Mouse (Mus musculus) liver, embryonic 12.5 days (tissue): ENCODE measurements around the gene Xaf1. TPM values are rescaled to one million over a fixed set of nuclear protein-coding genes. Genes with fewer than 3 reads are reported as not detected.

Source experiments
- ATAC-seq: fragments of 200-750 bp; cut with Nextera tagmentation; 2 replicates; pipeline ENCODE4 v1.8.0; 2017; ENCODE audit warnings: moderate number of reproducible peaks, mild to moderate bottlenecking, moderate library complexity
- H3K27ac ChIP-seq: fragments of 300-500 bp; sonication (generic); 2 replicates; pipeline ENCODE4 v1.5.1; 2016; ENCODE audit warnings: mild to moderate bottlenecking
- H3K27me3 ChIP-seq: fragments of 300-500 bp; sonication (generic); replicated peaks from 2 replicates; pipeline ENCODE4 v1.6.1; 2016; ENCODE audit warnings: mild to moderate bottlenecking, moderate library complexity
- H3K36me3 ChIP-seq: fragments of 300-500 bp; sonication (generic); 2 replicates; pipeline ENCODE4 v1.6.1; 2016; ENCODE audit warnings: mild to moderate bottlenecking, moderate library complexity
- H3K4me1 ChIP-seq: fragments of 300-500 bp; sonication (generic); 2 replicates; pipeline ENCODE4 v1.6.1; 2016
- H3K4me2 ChIP-seq: fragments of 300-500 bp; sonication (generic); 2 replicates; pipeline ENCODE4 v1.6.1; 2016; ENCODE audit warnings: mild to moderate bottlenecking, moderate library complexity
- H3K4me3 ChIP-seq: fragments of 300-500 bp; sonication (generic); 2 replicates; pipeline ENCODE4 v1.5.1; 2016; ENCODE audit warnings: mild to moderate bottlenecking, moderate library complexity
- H3K9ac ChIP-seq: fragments of 300-500 bp; sonication (generic); 2 replicates; pipeline ENCODE4 v1.6.1; 2016; ENCODE audit warnings: mild to moderate bottlenecking, moderate library complexity
- H3K9me3 ChIP-seq: fragments of 300-500 bp; sonication (generic); replicated peaks from 2 replicates; pipeline ENCODE4 v1.6.1; 2016; ENCODE audit warnings: mild to moderate bottlenecking, moderate library complexity
- WGBS: fragments of 180-500 bp; shearing (Covaris S2); methylation state at CpG from one replicate; pipeline ENCODE4 v1.1.7; 2016; ENCODE audit not compliant: insufficient replicate concordance; 5-methylcytosine and 5-hydroxymethylcytosine counted together
- polyA plus RNA-seq: library from polyadenylated mRNA; unstranded; fragments of >200 nt; fragmentation: Nextera tagmentation; extraction: Ambion mirVana; gene quantifications from 2 replicates; pipeline ENCODE4 v1.2.1, GENCODE M21; 2016

The Xaf1 gene
- polyA plus RNA-seq, 1 experiment from 2014 or later, result 2.2 TPM

DNA sequence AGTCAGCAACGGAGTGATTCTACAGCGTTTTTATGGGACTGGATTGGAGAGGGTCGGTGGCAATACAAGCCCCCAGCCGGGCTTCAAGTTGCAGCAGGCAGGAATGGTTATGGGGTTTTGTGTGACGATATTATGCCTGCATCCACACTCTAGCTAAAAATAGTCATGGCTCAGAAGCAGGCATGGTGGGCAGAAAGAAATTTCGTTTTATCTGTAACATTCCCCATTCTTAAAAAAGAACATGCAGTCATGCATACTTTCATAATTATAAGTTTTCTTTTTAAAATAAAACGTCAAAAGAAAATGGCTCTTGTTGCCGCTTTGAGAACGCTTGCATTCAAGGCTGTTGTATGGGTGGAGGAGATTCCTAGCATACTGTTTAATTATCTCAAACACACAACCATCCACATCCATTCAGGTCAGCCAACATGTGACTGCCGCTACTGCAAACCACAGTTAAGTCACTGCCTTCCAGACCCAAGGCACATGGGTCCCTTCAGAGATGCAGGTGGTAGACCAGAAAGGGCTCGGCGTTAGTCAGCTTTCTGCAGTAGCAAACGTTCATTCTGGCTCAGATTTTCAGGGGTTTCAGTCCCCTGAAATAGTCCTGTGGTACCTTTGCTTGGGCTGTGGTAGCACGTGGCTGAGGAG lies 16.8 kb upstream of the Xaf1 start:
- no peak overlapping the region for H3K4me2 ChIP-seq
- no peak for ATAC-seq
- H3K9ac ChIP-seq, result no peak overlapping the region
- WGBS, result 68% methylated on average over 14 of the region's 14 CpGs
- H3K9me3 ChIP-seq, result no peaks in the 10 kb centered on the region
- H3K27me3 ChIP-seq, result no peaks in the 10 kb centered on the region
- H3K4me1 ChIP-seq, result no peaks in the 10 kb centered on the region
- H3K27ac ChIP-seq, result no peak overlapping the region
- no peaks in the 10 kb centered on the region for H3K36me3 ChIP-seq
- H3K4me3 ChIP-seq, result no peak overlapping the region

DNA sequence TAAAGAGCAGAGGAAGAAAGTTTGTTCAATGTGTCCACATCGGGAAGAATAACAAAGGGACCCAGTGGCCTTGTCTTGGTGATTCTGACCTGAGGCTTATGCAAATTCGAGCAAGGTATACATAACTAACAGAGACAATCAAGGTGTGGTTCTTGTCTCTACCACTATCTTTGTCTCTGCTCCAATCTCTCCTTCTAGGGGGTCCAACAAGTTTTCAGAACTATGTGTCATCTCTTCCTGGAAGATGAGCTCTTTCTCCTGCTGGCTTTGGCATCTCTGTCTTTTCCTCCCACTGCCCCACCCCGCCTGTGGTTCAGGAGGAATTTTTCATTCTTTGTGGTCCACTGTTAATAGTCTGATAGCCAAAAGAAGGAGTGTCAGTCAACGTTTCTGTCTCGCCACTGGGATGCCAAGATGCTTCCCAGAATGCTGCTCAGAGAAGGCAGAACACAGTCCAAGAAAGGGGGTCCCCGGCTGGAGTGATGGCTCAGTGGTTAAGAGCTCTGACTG lies 15.4 kb upstream of the Xaf1 start:
- H3K27me3 ChIP-seq, result no peaks in the 10 kb centered on the region
- no peak for ATAC-seq
- H3K4me1 ChIP-seq, result no peaks in the 10 kb centered on the region
- WGBS, result 51% methylated on average over 6 of the region's 6 CpGs
- H3K4me2 ChIP-seq, result no peak overlapping the region
- H3K9ac ChIP-seq, result no peak overlapping the region
- H3K9me3 ChIP-seq, result no peaks in the 10 kb centered on the region
- H3K36me3 ChIP-seq, result no peaks in the 10 kb centered on the region
- no peak overlapping the region for H3K4me3 ChIP-seq
- no peak overlapping the region for H3K27ac ChIP-seq

DNA sequence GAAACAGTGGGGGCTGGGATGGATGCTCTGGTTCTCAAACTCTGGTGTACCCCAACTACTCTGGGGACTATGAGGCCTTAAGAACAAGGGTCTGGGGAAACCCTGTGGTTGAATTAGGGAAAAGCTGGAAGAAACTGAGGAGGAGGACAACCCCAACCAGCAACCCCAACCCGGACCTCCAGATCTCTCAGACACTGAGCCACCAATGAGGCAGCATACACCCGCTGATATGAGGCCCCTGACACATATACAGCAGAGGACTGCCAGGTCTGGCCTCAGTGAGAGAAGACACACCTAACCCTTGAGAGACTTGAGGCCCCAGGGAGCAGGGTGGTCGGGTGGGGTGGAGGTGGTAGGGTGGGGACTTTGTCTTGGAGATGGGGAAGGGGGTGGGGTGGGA lies 14.8 kb upstream of the Xaf1 start:
- 62% methylated on average over 3 of the region's 3 CpGs for WGBS
- Histone ChIP-seq H3K27me3 (no peaks in the 10 kb centered on the region), H3K27ac (no peak overlapping the region), H3K36me3 (no peaks in the 10 kb centered on the region), H3K4me3 (no peak overlapping the region), H3K4me2 (no peak overlapping the region), H3K9me3 (no peaks in the 10 kb centered on the region), H3K4me1 (no peaks in the 10 kb centered on the region), H3K9ac (no peak overlapping the region)
- ATAC-seq, result no peak

DNA sequence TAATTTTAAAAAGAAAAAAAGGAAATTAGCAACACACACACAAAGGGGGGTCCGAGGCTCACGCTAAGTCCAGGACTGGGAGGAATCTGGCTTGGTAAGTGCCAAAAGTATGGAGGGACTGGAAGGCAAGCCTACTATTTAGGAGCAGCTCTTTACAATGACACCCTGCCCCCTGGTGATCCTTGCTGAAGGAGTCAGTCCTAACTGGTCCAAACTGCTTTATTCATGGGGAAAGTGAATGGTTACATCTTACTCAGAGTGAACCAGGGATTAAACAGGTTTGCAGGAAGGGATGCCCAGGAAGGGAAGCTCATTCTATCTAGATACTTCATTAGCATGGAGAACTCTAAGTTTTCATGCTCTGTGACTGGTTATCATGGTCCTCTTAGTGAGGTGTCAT lies 14.3 kb upstream of the Xaf1 start:
- 66% methylated on average over 2 of the region's 2 CpGs for WGBS
- Histone ChIP-seq H3K27me3 (no peaks in the 10 kb centered on the region), H3K4me1 (no peaks in the 10 kb centered on the region), H3K9ac (no peak overlapping the region), H3K4me2 (no peak overlapping the region), H3K27ac (no peak overlapping the region), H3K4me3 (no peak overlapping the region), H3K36me3 (no peaks in the 10 kb centered on the region), H3K9me3 (no peaks in the 10 kb centered on the region)
- no peak for ATAC-seq

DNA sequence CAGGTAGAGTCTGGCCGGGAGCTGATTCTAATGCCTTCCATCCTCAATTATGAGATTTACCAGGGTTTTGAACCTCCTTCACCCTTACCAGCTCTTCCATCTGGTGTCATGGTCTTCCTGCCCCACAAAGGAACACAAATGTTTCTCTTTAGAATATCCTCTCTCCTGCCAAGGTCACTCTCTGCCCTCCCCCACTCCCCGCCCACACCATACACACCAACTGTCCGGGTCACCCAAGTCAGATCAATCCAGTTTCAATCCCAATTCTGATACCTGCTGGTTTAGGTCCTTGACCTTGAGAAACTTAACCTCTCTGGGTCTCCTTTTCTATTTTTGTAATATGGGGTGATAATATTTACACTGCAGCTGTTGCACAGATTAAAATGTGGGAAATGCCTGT lies 13.9 kb upstream of the Xaf1 start:
- H3K36me3 ChIP-seq, result no peaks in the 10 kb centered on the region
- no peak overlapping the region for H3K9ac ChIP-seq
- H3K9me3 ChIP-seq, result no peaks in the 10 kb centered on the region
- ATAC-seq, result no peak
- H3K4me3 ChIP-seq, result no peak overlapping the region
- H3K4me1 ChIP-seq, result no peaks in the 10 kb centered on the region
- no peaks in the 10 kb centered on the region for H3K27me3 ChIP-seq
- no peak overlapping the region for H3K27ac ChIP-seq
- 74% methylated on average over 3 of the region's 3 CpGs for WGBS
- no peak overlapping the region for H3K4me2 ChIP-seq

DNA sequence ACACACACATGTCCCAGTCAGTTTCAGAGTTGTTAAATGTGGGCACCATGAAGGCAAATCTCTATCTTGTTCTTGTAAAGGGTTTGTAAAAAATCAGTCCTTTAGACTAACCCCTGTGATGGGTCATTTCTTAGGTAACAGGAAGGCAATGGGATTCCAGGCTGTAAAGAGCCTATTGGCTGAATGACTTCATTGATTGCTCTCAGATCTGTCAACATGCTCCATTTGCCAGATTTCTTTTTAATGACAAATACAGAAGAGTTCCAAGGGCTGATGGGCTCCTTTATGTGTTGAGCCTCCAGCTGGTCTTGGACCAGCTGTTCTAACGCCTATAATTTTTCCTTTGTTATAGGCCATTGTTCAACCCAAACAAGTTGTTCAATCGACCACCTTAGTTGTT lies 8.3 kb upstream of the Xaf1 start:
- H3K4me1 ChIP-seq, result no peaks in the 10 kb centered on the region
- H3K27ac ChIP-seq, result no peak overlapping the region
- ATAC-seq, result no peak
- H3K9me3 ChIP-seq, result no peaks in the 10 kb centered on the region
- 50% methylated on average over 2 of the region's 2 CpGs for WGBS
- H3K9ac ChIP-seq, result no peak overlapping the region
- H3K36me3 ChIP-seq, result no peaks in the 10 kb centered on the region
- no peak overlapping the region for H3K4me2 ChIP-seq
- no peak overlapping the region for H3K4me3 ChIP-seq
- no peaks in the 10 kb centered on the region for H3K27me3 ChIP-seq

DNA sequence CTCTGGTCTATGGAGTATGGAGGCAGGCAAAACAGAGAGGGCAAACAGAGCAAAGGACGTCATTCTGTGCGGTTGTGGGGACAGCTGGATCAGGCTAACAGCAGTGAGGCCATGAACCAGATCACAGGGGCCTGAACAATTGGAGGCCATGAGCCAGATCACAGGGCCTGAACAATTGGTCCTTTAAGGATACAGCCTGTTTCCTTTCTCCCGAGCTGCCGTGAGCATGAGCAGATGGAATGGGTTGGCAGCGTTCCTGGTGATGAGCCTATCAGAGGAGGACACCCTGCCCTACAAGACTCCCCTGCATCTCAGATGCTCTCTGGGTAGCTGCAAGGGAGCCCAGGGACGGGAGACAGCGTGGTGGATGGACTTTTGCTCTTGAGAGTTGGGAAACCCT lies 801 bp downstream of the Xaf1 start:
- ATAC-seq, result no peak
- H3K27ac ChIP-seq, result no peak overlapping the region
- H3K9me3 ChIP-seq, result no peaks in the 10 kb centered on the region
- H3K27me3 ChIP-seq, result peaks cover 10% of the 10 kb centered on the region; the same call in 1 of the 2 replicates
- 80% methylated on average over 7 of the region's 7 CpGs for WGBS
- H3K4me2 ChIP-seq, result peak overlapping the region; percentile 37
- H3K36me3 ChIP-seq, result no peaks in the 10 kb centered on the region
- 0 out of 2 replicates have a peak, but pooled peaks cover 10% of the 10 kb centered on the region for H3K4me1 ChIP-seq
- peak overlapping the region; percentile 24; the same call in 1 of the 2 replicates for H3K4me3 ChIP-seq
- no peak overlapping the region for H3K9ac ChIP-seq

DNA sequence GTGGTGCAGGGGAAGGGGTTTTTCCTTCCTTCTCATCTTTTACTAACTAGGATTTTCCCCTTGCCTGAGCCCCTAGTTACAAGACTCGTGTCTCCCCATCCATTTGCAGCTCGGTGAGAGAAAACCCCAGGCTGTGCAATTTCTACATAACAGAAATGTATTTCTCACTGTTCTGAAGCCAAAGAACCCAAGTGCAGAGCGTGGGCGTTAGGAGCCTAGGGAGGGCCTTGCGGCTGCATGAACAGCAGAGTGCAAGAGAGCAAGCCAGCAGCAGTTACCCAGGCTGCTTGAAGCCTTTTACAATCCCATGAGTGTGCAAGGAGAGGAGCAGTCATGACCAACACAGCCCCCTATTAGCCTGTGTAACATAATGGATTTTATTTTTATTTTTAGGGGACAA lies 6.0 kb downstream of the Xaf1 start:
- Histone ChIP-seq H3K9ac (no peak overlapping the region), H3K36me3 (no peaks in the 10 kb centered on the region), H3K27ac (no peak overlapping the region), H3K27me3 (peaks cover 13% of the 10 kb centered on the region), H3K4me3 (no peak overlapping the region), H3K9me3 (no peaks in the 10 kb centered on the region), H3K4me2 (no peak overlapping the region), H3K4me1 (no peaks in the 10 kb centered on the region)
- WGBS, result 66% methylated on average over 5 of the region's 5 CpGs
- no peak for ATAC-seq

DNA sequence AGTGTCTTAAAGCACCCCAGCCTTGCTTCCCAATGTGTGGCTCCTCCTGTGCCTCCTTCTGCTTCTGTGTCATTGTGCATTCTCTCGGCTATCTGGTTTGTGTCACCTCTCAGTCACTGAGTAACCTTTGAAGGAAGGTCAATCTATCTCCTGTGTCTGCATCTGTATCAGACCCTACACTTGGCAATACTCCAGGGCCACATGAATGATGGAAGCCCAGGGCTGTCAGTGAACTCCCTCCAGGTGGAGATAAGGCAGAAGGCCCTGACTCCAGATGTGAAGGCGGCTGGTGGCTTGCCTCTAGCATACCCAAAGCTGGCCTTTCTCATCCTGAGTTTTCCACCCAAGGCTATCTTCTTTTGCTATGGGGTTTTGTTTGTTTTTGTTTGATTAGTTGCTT lies 7.6 kb downstream of the Xaf1 start:
- 36% methylated on average over 2 of the region's 2 CpGs for WGBS
- Histone ChIP-seq H3K9me3 (no peaks in the 10 kb centered on the region), H3K4me2 (no peak overlapping the region), H3K36me3 (no peaks in the 10 kb centered on the region), H3K9ac (no peak overlapping the region), H3K27me3 (peaks cover 29% of the 10 kb centered on the region), H3K4me3 (no peak overlapping the region), H3K4me1 (no peaks in the 10 kb centered on the region), H3K27ac (no peak overlapping the region)
- no peak for ATAC-seq

DNA sequence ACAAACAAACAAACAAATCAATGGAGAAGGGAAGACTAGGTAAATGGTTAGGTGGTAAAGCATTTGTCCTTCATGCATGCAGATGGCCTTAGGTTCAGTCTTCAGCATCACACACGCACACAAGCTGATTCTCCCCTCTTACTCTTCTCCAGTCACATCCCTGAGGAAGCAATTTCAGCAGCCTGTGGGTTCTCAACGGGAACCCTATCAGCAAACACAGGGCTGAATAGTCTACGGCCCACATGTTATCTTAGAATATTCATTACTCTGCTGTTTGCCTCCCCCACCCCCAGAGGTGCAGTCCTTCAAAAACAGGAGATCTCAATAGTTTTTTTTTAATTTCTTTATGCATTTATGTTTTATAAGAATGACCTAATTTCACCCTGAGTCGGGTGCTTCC lies 9.1 kb downstream of the Xaf1 start:
- H3K4me3 ChIP-seq, result no peak overlapping the region
- no peak overlapping the region for H3K27ac ChIP-seq
- H3K9ac ChIP-seq, result no peak overlapping the region
- H3K4me2 ChIP-seq, result no peak overlapping the region
- no peak for ATAC-seq
- H3K4me1 ChIP-seq, result no peaks in the 10 kb centered on the region
- H3K36me3 ChIP-seq, result no peaks in the 10 kb centered on the region
- no peaks in the 10 kb centered on the region for H3K9me3 ChIP-seq
- peaks cover 34% of the 10 kb centered on the region for H3K27me3 ChIP-seq
- WGBS, result 48% methylated on average over 4 of the region's 4 CpGs

DNA sequence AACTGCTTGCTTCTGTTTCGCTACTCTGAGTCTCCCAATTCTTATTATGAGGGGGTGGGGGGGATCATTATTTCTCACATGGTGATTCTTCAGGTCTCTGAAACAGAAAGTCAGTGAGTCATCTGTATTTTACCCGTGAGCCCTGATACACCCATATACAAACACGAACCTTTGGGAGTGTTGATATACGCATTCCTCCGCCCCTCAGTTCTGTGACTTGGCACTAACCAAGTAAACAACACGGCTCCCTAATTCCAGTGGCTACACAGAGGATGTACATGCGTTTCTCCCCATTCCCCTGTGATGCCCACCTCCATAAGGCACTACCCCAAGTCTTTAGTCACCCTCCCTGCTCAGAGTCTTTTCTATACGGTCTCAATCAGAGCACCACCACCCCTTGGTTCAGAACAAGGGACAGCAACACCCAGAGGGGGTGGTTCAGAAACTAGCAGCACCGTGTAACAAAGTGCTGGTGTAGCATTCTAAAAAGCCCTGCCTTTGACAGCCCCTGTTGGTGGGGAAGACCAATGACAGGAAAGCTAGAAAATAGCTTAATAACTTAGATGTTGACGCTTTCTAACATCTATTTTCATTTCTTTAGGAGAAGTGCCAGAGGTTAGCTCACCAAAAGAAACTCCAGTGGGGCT lies 10.0 kb downstream of the Xaf1 start:
- WGBS, result 61% methylated on average over 10 of the region's 10 CpGs
- ATAC-seq, result no peak

DNA sequence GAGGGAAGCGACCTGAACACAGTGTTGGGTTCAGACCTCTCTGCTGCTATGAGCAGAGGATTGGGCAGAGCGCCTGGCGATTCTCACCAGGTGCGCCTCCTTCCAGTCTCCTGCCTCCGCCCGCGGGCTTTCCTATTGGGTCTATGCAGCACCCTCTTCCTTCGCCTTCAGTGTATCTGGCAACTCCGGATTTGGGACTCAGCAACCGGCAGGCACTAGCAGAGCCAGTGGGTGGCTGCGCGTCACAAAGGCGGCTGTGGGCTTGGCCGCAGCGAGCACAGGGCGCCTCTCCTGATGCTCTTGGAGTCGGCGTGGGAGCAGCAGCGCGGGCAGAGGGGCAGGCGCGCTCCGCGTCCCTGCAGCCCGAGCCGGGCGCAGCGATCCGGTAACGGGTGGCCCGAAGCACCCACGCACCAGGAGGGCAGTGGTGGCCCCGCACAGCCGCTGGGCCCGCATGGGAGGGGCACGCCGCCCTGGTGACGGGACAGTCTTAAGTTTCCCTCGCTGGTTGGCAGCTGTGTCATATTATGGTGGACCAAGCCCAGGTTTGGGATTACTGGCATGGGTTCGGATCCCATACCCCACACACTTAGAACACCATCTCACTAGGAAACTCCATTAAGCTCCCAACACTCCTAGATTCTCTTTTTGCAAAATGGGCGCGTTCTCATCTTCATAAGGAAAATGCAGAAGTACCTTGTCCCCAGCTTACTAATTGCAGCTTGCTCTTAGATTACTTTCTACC lies 12.9 kb downstream of the Xaf1 start, which contains the start of gene Fbxo39:
Gene Fbxo39 (plus strand): TSS at position 294 of the 745 bp plus-strand sequence.
- no peak within 1 kb of the TSS for H3K4me3 ChIP-seq
- peak within 1 kb of the TSS; percentile 26 for H3K4me2 ChIP-seq
- H3K4me1 ChIP-seq, result no peaks in the 10 kb centered on the region
- H3K9me3 ChIP-seq, result no peaks in the 10 kb centered on the region
- 10% methylated on average over 42 of the region's 42 CpGs for WGBS
- H3K36me3 ChIP-seq, result no peaks in the 10 kb centered on the region
- no peak within 1 kb of the TSS for H3K27ac ChIP-seq
- no peak within 1 kb of the TSS for H3K9ac ChIP-seq
- no peak for ATAC-seq
- H3K27me3 ChIP-seq, result peaks cover 58% of the 10 kb centered on the region

More for the DNA sequence above, 10.0 kb downstream of the Xaf1 start:
- Histone ChIP-seq H3K27me3 (peaks cover 41% of the 10 kb centered on the region), H3K9ac (no peak overlapping the region), H3K27ac (no peak overlapping the region), H3K4me1 (no peaks in the 10 kb centered on the region), H3K9me3 (no peaks in the 10 kb centered on the region), H3K4me3 (no peak overlapping the region), H3K36me3 (no peaks in the 10 kb centered on the region), H3K4me2 (no peak overlapping the region)
